Mouse (Mus musculus) lung, embryonic 15.5 days (tissue): Measurements from ENCODE around the gene Pxt1. TPM values are rescaled to one million over a fixed set of nuclear protein-coding genes. Genes with fewer than 3 reads are reported as not detected.

Experiments used
- ATAC-seq: fragments of 200-750 bp; cut with Nextera tagmentation; 2 replicates; pipeline ENCODE4 v1.8.0; 2017; ENCODE audit warnings: moderate number of reproducible peaks, borderline replicate concordance; ENCODE audit not compliant: low FRiP score, low TSS enrichment; ENCODE audit errors: extremely low read depth
- H3K27ac ChIP-seq: fragments of 300-500 bp; sonication (generic); 2 replicates; pipeline ENCODE4 v1.5.1; 2015; ENCODE audit warnings: moderate library complexity, mild to moderate bottlenecking, inconsistent platforms
- H3K27me3 ChIP-seq: fragments of 300-500 bp; sonication (generic); 2 replicates; pipeline ENCODE4 v1.6.1; 2015; ENCODE audit warnings: inconsistent platforms
- H3K36me3 ChIP-seq: fragments of 300-500 bp; sonication (generic); 2 replicates; pipeline ENCODE4 v1.6.1; 2015; ENCODE audit warnings: inconsistent platforms
- H3K4me1 ChIP-seq: fragments of 300-500 bp; sonication (generic); 2 replicates; pipeline ENCODE4 v1.6.1; 2015; ENCODE audit warnings: inconsistent platforms
- H3K4me2 ChIP-seq: fragments of 300-500 bp; sonication (generic); 2 replicates; pipeline ENCODE4 v1.6.1; 2015; ENCODE audit warnings: inconsistent platforms, mild to moderate bottlenecking, moderate library complexity
- H3K4me3 ChIP-seq: fragments of 300-500 bp; sonication (generic); 2 replicates; pipeline ENCODE4 v1.5.1; 2015; ENCODE audit warnings: mild to moderate bottlenecking, inconsistent platforms
- H3K9ac ChIP-seq: fragments of 300-500 bp; sonication (generic); 2 replicates; pipeline ENCODE4 v1.6.1; 2015; ENCODE audit warnings: inconsistent platforms
- H3K9me3 ChIP-seq: fragments of 300-500 bp; sonication (generic); 2 replicates; pipeline ENCODE4 v1.6.1; 2016; ENCODE audit warnings: inconsistent platforms
- WGBS: fragments of 180-500 bp; shearing (Covaris S2); methylation state at CpG from one replicate; pipeline ENCODE4 v1.1.7; 2015; 5-methylcytosine and 5-hydroxymethylcytosine counted together
- polyA plus RNA-seq: library from polyadenylated mRNA; unstranded; fragments of >200 nt; fragmentation: Nextera tagmentation; extraction: Ambion mirVana; gene quantifications from 2 replicates; pipeline ENCODE4 v1.2.1, GENCODE M21; 2015

The Pxt1 gene
- polyA plus RNA-seq, 1 experiment from 2014 or later: 0.15 TPM

DNA sequence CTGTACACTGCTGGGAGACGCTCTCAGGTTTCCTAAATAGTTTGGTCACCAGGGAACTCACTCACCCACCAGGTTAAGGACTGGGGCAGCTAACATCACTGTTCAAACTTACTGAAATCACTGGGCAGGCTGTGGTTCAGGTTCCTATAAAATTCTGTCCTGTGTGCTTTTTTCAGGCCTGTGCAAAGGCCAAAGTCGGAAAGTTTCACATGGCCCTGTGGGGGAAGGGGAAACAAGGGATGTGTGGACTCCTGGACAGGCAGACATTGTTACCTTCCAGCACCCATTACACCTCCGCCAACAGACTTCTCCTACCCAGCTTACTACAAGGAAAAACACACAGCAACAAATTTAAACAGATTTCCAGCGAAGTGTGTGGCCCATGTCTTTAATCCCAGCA is 35.5 kb upstream of the Pxt1 start:
- Histone ChIP-seq H3K27me3 (no peaks in the 10 kb centered on the region), H3K4me3 (no peak overlapping the region), H3K36me3 (peaks cover 76% of the 10 kb centered on the region), H3K4me2 (no peak overlapping the region), H3K4me1 (no peaks in the 10 kb centered on the region), H3K27ac (no peak overlapping the region), H3K9ac (no peak overlapping the region), H3K9me3 (no peaks in the 10 kb centered on the region)
- 82% methylated on average over 4 of the region's 4 CpGs for WGBS
- no peak for ATAC-seq

DNA sequence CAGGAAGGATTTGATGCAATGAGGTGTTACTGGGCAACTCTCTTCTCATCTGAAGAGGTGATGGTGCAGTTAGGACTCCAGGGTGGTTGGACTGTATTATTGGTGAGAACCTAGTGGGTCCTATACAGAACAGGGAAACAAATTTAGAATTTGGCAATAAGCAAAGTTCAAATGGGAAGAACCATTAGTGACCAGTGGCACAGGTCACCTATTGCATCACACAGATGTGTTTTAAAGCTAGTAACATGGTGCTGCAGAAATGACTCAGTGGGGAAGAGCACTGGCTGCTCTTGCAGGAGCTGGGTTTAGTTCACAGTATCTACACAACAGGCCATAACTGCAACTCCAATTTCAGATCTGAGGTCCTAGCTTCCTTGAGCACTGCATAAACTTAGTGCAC is 26.5 kb upstream of the Pxt1 start:
- H3K4me3 ChIP-seq: no peak overlapping the region
- H3K36me3 ChIP-seq: peaks cover 93% of the 10 kb centered on the region
- no peaks in the 10 kb centered on the region for H3K27me3 ChIP-seq
- H3K27ac ChIP-seq: no peak overlapping the region
- no peak for ATAC-seq
- no peak overlapping the region for H3K9ac ChIP-seq
- no peaks in the 10 kb centered on the region for H3K9me3 ChIP-seq
- no peaks in the 10 kb centered on the region for H3K4me1 ChIP-seq
- H3K4me2 ChIP-seq: no peak overlapping the region

DNA sequence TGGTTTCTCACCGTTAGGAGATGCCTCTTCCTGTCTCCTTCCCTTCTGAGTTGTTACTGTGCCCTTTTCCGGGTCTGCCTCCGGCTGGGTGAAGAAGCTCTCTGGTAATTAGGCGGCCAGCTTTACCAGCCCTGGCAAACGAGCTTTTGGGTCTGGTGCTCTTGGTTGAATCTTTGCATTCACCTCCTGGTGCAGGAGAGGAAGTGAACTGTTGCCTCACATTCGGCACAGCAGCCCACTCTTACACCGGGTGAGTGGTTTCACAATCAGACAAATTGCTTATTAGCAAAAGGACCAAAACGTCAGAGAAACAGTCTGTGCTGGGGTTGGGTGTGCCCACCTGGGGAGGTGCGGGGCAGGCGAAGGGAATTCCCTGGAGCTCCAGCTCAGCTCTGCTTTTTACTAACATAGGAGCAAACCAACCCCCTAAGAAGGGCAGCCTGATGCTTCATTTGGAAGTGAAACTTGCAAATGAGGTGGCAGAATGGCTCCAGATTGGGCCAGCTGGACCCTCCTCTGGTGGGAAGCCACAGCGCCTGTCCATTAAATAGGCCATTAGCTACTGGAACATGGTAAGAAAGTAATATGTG is 23.5 kb upstream of the Pxt1 start:
- H3K4me1 ChIP-seq: no peaks in the 10 kb centered on the region
- H3K27me3 ChIP-seq: no peaks in the 10 kb centered on the region
- ATAC-seq: no peak
- no peaks in the 10 kb centered on the region for H3K9me3 ChIP-seq
- H3K9ac ChIP-seq: no peak overlapping the region
- H3K27ac ChIP-seq: no peak overlapping the region
- 68% methylated on average over 11 of the region's 11 CpGs for WGBS
- peaks cover 93% of the 10 kb centered on the region for H3K36me3 ChIP-seq
- no peak overlapping the region for H3K4me3 ChIP-seq
- H3K4me2 ChIP-seq: no peak overlapping the region

DNA sequence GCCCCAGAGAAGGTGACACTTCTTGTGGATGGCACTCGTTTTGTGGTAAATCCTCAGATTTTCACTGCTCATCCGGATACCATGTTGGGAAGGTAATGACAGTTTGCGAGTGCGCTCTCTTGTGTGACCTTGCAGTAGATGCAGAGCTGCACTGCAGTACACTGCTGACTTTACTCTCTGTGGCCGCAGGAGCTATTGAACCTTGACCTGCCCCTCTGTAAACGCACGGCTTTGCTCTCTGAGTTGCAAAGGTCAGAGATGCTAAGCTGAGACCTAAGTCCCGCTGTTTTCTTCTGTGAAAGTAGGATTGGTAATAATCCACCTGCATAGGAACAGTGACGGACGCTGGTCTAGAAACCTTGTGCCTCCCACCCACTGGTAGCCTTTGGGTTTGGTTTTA is 18.0 kb upstream of the Pxt1 start:
- WGBS: 81% methylated on average over 10 of the region's 10 CpGs
- Histone ChIP-seq H3K4me2 (no peak overlapping the region), H3K4me1 (no peaks in the 10 kb centered on the region), H3K4me3 (no peak overlapping the region), H3K27ac (no peak overlapping the region), H3K9me3 (no peaks in the 10 kb centered on the region), H3K9ac (no peak overlapping the region), H3K36me3 (peaks cover 52% of the 10 kb centered on the region), H3K27me3 (no peaks in the 10 kb centered on the region)
- ATAC-seq: no peak

DNA sequence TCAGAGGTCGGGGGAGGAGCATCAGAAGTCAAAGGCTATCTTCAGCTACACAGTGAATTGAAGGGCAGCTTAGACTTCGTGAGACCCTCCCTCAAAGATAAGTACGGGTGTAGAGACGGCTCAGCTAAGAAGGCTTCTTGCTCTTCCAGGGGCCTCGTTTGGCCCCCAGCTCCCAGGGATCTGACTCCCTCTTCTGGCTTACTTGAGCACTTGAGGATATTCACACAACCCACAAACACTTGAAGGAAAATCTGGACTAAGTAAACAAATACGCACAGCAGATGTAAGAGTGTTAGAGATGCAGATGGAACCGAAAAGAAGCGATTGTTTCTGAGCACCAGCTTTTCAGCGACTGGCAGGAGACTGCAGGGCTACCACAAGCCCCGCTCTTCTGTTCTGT is 17.0 kb upstream of the Pxt1 start:
- Histone ChIP-seq H3K9ac (no peak overlapping the region), H3K4me2 (no peak overlapping the region), H3K27ac (no peak overlapping the region), H3K36me3 (peaks cover 42% of the 10 kb centered on the region), H3K9me3 (no peaks in the 10 kb centered on the region), H3K27me3 (no peaks in the 10 kb centered on the region), H3K4me1 (no peaks in the 10 kb centered on the region), H3K4me3 (no peak overlapping the region)
- ATAC-seq: no peak
- WGBS: 34% methylated on average over 10 of the region's 10 CpGs

DNA sequence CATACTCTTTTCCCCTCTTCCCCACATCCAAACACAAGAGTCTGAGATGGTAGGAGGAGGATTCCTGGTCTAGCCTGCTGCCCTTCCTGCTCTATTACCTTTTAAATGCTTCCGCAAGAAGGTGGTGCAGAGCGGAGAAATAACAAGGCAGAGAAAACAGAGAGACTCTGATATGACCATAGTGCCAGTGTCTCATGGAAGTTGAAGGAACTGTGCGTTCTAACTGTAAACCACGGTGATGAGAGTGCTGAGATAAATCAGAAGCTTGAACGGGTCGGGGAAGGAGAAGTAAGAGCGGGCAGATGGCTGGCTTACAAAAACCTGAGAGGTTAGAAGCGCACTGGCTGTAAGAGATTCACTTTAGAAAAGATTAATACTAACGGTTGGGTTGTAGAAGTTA is 10.8 kb upstream of the Pxt1 start:
- peak overlapping the region; percentile 76 for H3K4me2 ChIP-seq
- 95% methylated on average over 9 of the region's 9 CpGs for WGBS
- no peak for ATAC-seq

DNA sequence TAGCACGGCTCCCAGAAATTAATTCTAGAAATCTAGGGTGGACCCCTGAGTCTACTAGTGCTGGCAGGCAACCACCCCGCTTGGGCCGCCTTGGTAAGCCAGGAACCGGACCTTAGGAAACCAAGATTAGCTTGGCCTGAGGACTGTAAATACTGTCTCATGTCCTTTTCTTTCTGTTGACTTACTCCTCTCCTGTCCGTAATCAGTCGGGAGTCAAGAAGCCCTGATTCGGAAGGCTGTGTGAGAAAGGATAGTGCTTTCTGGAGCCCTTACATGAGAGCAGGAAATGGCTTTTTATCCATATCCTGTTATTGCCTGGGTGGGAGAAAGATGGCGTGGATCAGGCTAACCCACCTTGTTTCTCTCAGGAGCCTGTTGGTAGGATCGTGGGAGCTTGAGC is 9.6 kb upstream of the Pxt1 start:
- no peaks in the 10 kb centered on the region for H3K27me3 ChIP-seq
- 3% methylated on average over 9 of the region's 9 CpGs for WGBS
- no peak for ATAC-seq
- peak overlapping the region; percentile 70 for H3K4me3 ChIP-seq
- H3K4me1 ChIP-seq: peaks cover 22% of the 10 kb centered on the region
- H3K27ac ChIP-seq: peak overlapping the region; percentile 95
- H3K36me3 ChIP-seq: no peaks in the 10 kb centered on the region
- H3K4me2 ChIP-seq: peak overlapping the region; percentile 76
- no peaks in the 10 kb centered on the region for H3K9me3 ChIP-seq
- peak overlapping the region; percentile 90 for H3K9ac ChIP-seq

More for the DNA sequence above, 10.8 kb upstream of the Pxt1 start:
- no peaks in the 10 kb centered on the region for H3K27me3 ChIP-seq
- H3K9ac ChIP-seq: no peak overlapping the region
- H3K4me1 ChIP-seq: peaks cover 22% of the 10 kb centered on the region
- no peaks in the 10 kb centered on the region for H3K36me3 ChIP-seq
- H3K27ac ChIP-seq: no peak overlapping the region
- H3K9me3 ChIP-seq: no peaks in the 10 kb centered on the region
- H3K4me3 ChIP-seq: peak overlapping the region; percentile 70; the same call in 1 of the 2 replicates

DNA sequence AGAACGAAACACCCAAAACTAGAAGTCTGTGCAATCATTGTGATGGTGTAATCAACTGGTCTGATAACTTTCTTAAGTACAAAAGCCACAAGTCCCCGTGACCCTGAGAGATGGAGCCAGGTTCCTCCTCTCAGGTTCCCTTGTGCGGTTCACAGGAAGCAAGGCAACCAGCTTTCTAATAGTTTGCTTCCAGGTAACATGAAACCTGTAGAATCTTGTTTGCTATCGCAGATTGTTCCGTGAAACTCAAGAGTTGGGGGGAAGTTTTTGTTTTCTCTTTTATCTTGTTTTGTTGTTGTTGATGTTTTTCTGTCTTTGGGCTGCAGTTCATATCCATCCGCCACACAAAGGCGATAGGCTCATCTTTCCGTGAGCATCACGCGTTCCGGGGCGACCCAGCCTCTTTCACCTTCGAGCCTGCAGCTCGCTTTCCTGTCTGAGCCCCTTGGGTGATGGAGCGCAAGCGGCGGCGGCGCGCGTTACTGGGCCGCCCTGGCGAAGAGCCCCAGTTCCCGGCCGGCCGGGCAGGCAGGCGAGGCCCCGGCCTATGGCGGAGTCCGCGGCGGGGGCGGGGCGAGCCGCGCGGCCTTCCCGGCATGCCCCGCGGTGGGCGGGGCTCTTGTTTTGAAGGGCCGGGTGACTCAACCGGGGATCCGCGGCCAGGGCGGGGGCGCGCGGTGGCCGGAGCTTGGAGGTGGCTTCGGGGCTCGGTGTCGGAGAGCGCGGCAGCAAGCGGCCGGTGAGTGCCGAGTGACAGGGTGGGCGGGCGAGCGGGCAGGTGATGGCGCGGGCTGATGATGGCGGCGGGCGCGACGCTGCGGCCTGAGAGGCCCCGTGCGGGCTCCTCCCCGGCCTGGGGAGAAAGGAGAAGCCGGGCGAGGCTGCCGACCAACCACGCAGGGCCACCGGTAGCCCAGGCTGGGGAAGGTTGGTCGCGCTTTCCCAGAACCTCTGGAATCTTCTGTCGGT is 8.5 kb upstream of the Pxt1 start, which contains the start of gene Kctd20:
Gene Kctd20 (plus strand): TSS at position 120 of the 969 bp plus-strand sequence.
- ATAC-seq: peak; percentile 92
- Histone ChIP-seq H3K4me1 (peaks cover 22% of the 10 kb centered on the region), H3K4me3 (peak within 1 kb of the TSS; percentile 70), H3K27ac (peak within 1 kb of the TSS; percentile 95), H3K9ac (peak within 1 kb of the TSS; percentile 90), H3K9me3 (no peaks in the 10 kb centered on the region; the same call in 1 of the 2 replicates), H3K27me3 (no peaks in the 10 kb centered on the region), H3K4me2 (peak within 1 kb of the TSS; percentile 76), H3K36me3 (no peaks in the 10 kb centered on the region)
- WGBS: under 1% methylated on average over 65 of the region's 80 CpGs

DNA sequence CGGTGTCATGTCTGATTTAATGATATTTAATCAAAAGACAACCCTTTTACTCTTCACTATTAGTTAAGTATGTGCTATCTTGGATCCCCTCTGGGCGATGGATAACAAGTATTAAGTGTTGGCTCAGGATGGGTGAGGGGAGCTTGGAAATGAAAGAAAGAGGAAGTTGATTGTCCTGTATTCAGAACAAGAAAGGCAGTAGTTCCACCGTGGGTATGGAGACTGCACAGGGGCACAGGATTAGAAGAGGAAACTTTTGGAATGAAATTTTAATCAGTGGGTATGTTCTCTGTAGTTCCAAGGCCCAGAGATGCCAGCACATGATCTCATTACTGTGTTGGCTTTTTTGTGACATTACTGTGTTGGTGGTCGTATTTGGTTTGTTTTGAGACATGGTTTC is 7.1 kb upstream of the Pxt1 start:
- Histone ChIP-seq H3K4me3 (no peak overlapping the region), H3K9me3 (no peaks in the 10 kb centered on the region; the same call in 1 of the 2 replicates), H3K36me3 (no peaks in the 10 kb centered on the region), H3K9ac (no peak overlapping the region), H3K27ac (no peak overlapping the region), H3K4me1 (peaks cover 22% of the 10 kb centered on the region), H3K27me3 (no peaks in the 10 kb centered on the region), H3K4me2 (no peak overlapping the region)
- WGBS: 66% methylated on average over 4 of the region's 4 CpGs
- ATAC-seq: no peak

DNA sequence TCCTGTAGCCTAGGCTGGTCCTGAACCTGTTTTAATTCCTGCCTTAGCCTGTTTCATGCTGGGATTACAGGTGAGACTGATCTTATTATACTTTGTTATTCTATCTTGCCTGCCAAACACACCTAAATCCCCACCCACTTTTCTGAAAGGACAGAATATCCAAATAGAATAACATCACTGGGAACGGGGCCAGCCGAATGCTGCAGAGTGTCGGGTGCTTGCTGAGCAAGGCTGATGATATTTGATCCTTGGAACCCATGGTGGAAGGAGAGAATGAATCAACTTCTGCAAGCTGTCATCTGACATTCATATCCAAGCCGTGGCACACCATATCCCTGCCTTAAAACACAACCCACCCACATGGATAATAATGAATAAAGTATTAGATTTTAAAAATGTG is 5.0 kb upstream of the Pxt1 start:
- no peaks in the 10 kb centered on the region for H3K36me3 ChIP-seq
- no peak overlapping the region for H3K4me2 ChIP-seq
- no peak overlapping the region for H3K9ac ChIP-seq
- H3K27me3 ChIP-seq: no peaks in the 10 kb centered on the region
- ATAC-seq: no peak
- H3K4me1 ChIP-seq: peaks cover 10% of the 10 kb centered on the region
- H3K9me3 ChIP-seq: no peaks in the 10 kb centered on the region; the same call in 1 of the 2 replicates
- no peak overlapping the region for H3K27ac ChIP-seq
- WGBS: 36% methylated on average over 4 of the region's 4 CpGs
- no peak overlapping the region for H3K4me3 ChIP-seq

DNA sequence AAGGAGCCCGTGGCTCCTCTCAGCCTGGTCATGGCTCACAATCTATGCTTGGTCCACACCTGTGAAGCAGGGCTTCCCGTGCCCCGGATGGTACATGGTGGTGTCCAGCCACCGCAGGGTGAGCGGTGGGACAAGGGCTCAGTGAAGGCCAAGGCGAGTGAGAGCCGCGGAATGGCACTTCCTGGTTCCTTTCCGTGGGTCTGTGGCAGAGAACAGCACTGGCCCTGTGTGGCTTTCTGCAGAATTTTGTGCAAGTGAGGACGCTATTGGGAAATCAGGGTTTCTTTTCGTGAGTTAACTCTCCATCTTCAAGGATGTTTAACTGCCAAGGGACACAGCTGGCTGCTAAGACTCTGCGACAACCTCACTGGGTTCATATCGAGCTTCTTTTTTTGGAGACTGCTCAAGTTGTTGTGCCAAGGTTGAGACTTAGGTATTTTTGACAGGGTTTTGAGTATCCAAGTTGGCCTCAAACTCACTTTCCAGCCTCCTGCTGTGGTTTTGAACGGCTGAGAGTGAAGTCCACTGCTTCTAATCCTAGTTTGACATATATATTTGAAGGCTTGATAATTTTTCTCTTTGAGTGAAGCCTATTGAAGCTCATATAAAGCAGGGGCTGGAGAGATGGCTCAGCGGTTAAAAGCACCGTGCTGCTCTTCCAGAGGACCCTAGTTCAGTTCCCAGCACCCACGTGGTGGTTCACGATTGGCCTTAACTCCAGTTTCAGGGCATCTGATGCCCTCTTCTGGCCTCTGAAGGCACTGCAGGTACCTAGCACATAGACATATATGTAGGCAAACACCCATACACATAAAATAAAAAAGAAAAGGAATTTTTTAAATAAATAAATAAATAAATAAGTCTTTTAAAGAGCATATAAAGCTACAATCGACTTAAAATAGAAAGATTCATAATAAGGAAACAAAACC is 3.6 kb upstream of the Pxt1 start:
- Histone ChIP-seq H3K9me3 (no peaks in the 10 kb centered on the region; the same call in 1 of the 2 replicates), H3K27me3 (no peaks in the 10 kb centered on the region), H3K9ac (no peak overlapping the region), H3K4me1 (peaks cover 6% of the 10 kb centered on the region), H3K4me3 (no peak overlapping the region), H3K27ac (no peak overlapping the region), H3K36me3 (no peaks in the 10 kb centered on the region), H3K4me2 (no peak overlapping the region)
- no peak for ATAC-seq
- WGBS: 88% methylated on average over 19 of the region's 19 CpGs
